Mouse (Mus musculus) heart, postnatal 4 days (tissue): ENCODE data around the gene Arap1. TPM values are rescaled to one million over a fixed set of nuclear protein-coding genes. Genes with fewer than 3 reads are reported as not detected.
A peak's percentile ranks its signal among the peaks of the same experiment; 100 is the strongest.

Experiments
- DNase-seq: peaks from one replicate; pipeline ENCODE4 v3.0.0; 2021
- total RNA-seq, 2 experiments: library from RNA; stranded (reverse); gene quantifications; 2 replicates each; pipeline ENCODE4 v1.2.3; 2021

Gene Arap1
- total RNA-seq, 2 experiments from 2014 or later = 44.5 to 44.8 TPM

- no peak for DNase-seq
These were observed 20.1 kb upstream of the Arap1 start for GRCm38 (mm10) chr7:101327786-101328185.

- DNase-seq = no peak
These were observed 19.2 kb upstream of the Arap1 start for GRCm38 (mm10) chr7:101328621-101329158.

- DNase-seq = no peak
These were observed 18.3 kb upstream of the Arap1 start for GRCm38 (mm10) chr7:101329606-101330005.

- no peak for DNase-seq
These were observed 17.6 kb upstream of the Arap1 start for GRCm38 (mm10) chr7:101330074-101330840.

- no peak for DNase-seq
These were observed 17.1 kb upstream of the Arap1 start for GRCm38 (mm10) chr7:101330841-101331173.

GRCm38 (mm10) chr7:101332045-101332831 lies 15.6 kb upstream of the Arap1 start:
- DNase-seq = no peak

GRCm38 (mm10) chr7:101335228-101335627 lies 12.6 kb upstream of the Arap1 start:
- no peak for DNase-seq

GRCm38 (mm10) chr7:101336686-101337085 lies 11.2 kb upstream of the Arap1 start:
- no peak for DNase-seq

GRCm38 (mm10) chr7:101337401-101337800 lies 10.5 kb upstream of the Arap1 start:
- DNase-seq = no peak

GRCm38 (mm10) chr7:101341405-101341804 lies 6.5 kb upstream of the Arap1 start:
- no peak for DNase-seq

- peak; percentile 36 for DNase-seq
These were observed 4.7 kb upstream of the Arap1 start for GRCm38 (mm10) chr7:101343135-101343534.

- DNase-seq = no peak
These were observed 3.0 kb upstream of the Arap1 start for GRCm38 (mm10) chr7:101344892-101345291.

- no peak for DNase-seq
These were observed 876 bp upstream of the Arap1 start for GRCm38 (mm10) chr7:101346991-101347390.

GRCm38 (mm10) chr7:101348312-101348711 lies 445 bp downstream of the Arap1 start:
- no peak for DNase-seq

GRCm38 (mm10) chr7:101349861-101350260 lies 2.0 kb downstream of the Arap1 start:
- no peak for DNase-seq

GRCm38 (mm10) chr7:101352404-101352803 lies 4.5 kb downstream of the Arap1 start:
- DNase-seq = no peak

- DNase-seq = no peak
These were observed 6.6 kb downstream of the Arap1 start for GRCm38 (mm10) chr7:101354423-101354822.

- DNase-seq = no peak
These were observed 7.8 kb downstream of the Arap1 start for GRCm38 (mm10) chr7:101355551-101356100.

- no peak for DNase-seq
These were observed 9.0 kb downstream of the Arap1 start for GRCm38 (mm10) chr7:101356868-101357267.

- no peak for DNase-seq
These were observed 12.5 kb downstream of the Arap1 start for GRCm38 (mm10) chr7:101360406-101360805.

GRCm38 (mm10) chr7:101361021-101361420 lies 13.2 kb downstream of the Arap1 start:
- no peak for DNase-seq

GRCm38 (mm10) chr7:101361767-101362166 lies 13.9 kb downstream of the Arap1 start:
- DNase-seq = no peak

GRCm38 (mm10) chr7:101362791-101363191 lies 14.9 kb downstream of the Arap1 start:
- no peak for DNase-seq
